Mouse (Mus musculus) mesoderm, embryonic 11.5 days (tissue): Measurements from ENCODE around the gene Rad51.
A peak's percentile ranks its signal among the peaks of the same experiment; 100 is the strongest.

Experiments used
- DNase-seq: peaks from one replicate; pipeline ENCODE4 v3.0.0-alpha.2; 2012; ENCODE audit warnings: low read depth, low spot score

Rad51 gene

DNA sequence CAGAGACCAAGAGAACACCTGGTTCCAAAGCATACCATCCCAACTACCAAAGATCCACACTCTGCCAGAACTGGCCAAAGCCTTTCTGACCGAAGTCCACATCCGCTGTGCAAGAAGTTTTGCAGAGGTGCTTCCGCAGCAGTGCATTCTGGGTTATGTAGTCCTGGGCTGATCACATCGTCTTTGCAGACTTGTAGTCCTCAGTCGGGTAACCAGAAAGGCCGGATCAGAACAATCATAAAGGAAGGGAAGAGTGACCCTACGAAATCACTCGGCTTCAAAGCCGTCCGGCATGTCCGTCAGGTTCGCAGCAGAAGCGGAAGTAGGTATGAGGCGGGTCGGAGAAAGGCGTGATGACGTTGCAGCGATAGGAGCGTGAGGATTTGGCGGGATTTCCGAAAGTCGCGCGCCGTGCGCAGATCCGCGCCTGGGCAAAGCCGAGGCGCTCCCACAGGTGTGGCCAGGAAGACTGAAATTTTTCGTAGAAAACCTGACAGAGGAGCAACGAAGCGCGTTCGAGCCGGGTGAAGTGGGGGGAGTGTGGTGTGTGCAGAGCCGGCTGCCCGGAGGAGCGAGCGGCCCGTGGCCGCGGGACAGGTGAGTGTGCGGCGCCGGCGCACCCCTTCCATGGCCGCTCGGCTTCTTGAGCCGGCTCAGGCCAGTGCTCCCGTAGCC is at the start of gene Rad51:
TSS of gene Rad51 (plus strand) at position 356 of the 675 bp plus-strand sequence.
- DNase-seq, result peak; percentile 89

DNA sequence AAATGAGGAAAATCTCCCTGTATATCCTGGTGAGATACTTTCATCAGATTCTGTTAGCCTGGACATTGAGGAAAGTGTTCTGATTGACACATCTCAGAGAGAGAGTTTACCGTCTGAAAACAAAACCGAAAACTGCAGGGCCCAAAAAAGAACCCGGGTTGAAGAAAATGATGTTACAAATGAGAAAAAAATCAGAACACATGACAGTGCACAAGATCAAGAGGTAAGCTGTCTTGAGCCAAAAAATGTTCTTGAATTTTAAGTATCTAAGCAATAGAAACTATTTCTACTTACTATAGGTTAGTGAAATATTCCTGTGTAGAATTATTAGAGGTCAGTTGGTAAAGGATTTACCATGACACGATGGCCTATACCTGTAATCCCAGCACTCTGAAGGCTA is 40.2 kb upstream of the Rad51 start:
- DNase-seq, result no peak

DNA sequence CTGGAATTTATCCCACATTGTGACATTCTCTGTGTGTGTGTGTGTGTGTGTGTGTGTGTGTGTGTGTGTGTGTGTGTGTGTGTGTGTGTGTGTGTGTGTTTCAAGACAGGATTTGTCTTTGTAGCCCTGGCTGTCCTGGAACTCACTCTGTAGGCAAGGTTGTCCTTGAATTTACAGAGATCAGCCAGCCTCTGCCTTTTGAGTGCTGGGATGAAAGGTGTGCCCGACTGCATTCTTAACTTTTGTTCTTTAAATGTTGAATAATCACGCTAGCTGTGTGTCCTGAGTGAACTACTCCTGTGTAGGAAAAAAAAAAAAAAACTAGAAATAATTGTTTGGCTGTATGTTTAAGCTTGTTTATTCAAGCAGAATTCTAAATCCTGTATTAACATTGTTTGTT is 26.4 kb upstream of the Rad51 start:
- DNase-seq, result no peak

DNA sequence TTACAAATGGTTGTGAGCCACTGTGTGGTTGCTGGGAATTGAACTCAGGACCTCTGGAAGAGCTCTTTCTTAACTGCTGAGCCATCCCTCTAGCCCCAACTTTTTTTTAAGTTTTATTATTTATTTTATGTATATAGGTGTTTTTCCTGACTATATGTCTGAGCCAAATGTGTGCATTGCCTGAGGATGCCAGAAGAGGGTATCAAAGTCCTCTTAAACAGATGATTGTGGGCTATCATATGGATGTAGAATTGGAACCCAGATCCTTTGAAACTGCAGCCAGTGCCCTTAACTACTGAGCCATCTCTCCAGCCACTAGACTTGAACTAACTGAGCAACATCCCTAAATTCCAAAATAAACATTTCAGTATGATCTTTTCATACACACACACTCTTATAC is 11.0 kb upstream of the Rad51 start:
- DNase-seq, result peak; percentile 21

DNA sequence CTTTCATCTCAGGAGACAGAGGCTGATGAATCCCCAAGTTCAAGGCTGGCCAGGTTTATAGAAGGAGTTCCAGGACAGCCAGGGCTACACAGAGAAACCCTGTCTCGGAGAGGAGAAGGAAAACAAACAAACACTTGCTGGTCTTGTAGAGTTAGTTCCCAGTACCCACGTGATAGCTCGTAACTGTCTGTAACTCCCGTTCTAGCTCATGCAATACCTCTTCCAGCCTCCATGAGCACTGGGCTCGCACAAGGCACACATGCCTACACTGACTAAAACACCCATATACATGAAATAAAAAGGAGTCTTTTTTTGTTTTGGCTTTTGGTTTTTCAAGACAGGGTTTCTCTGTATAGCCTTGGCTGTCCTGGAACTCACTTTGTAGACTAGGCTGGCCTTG is 6.0 kb upstream of the Rad51 start:
- DNase-seq, result no peak

DNA sequence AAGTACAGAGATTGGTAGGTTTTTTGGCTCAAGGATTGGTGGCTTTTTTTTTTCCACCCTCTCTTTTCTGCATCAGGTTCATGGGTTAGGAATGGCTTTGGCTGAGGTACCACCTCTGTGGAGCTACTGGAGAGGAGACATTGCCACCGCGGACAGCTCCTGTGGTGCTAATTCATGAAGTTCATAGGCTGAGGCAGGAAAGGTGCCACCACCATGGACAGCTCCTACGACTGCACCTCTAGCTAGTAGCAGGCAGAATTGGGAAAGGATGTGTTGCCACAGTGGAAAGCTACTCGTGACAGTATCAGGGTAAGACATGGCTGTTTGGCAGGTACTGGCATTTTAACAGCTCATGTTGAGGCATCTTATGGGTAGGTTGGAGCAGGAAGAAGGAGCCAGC is 4.0 kb upstream of the Rad51 start:
- DNase-seq, result peak; percentile 22

DNA sequence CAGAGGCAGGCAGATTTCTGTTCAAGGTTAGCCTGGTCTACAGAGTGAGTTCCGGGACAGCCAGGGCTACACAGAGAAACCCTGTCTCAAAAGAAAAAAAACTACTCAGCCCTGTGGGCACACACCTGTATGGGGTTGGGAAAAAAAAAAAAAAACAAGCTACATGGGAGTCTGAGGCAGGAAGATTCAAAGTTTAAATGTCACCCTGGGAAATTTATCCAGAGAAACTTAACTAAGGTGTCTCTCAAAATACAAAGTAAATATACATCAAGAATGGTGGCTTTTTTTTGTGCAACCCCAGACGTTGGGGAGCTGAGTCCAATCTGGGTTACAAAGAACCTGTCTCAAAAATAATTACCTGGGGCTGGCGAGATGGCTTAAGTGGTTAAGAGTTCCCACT is 1.5 kb upstream of the Rad51 start:
- no peak for DNase-seq

DNA sequence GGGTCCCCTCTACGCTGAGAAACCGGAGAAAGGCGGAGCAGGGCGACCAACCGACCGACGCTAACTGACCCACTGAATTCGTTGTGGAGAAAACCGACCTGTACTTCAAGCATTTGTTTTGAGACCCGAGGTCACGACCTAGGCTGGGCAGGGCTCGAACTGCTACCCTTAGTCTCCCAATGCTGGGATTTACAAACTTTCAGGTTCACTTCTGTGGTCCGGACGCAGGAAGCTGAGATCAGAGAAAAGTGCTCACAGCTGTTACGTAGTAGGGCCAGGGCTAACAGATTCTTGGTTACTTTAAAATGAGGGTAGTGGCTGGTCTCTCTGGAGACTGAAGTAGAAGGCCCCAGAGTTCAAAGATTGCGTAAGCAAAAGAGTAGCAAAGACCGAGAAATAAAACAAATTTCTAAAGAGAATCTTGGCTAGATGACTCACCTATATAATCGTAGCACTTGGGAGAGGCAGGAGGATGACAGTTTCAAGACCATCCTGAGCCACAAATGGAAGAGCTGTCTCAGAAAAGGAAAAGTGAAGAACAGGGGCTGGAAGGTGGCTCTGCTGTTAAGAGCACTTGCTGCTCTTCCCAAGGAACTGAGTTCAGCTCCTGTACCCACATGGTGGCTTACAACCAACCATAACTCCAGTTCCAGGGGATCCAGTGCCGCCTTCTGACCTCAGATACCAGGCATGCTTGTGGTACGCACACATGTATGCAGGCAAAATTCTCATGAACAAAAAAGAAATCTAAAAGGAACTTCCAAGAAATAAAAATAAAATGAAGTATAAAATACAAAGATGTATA is 730 bp downstream of the Rad51 start:
- no peak for DNase-seq

DNA sequence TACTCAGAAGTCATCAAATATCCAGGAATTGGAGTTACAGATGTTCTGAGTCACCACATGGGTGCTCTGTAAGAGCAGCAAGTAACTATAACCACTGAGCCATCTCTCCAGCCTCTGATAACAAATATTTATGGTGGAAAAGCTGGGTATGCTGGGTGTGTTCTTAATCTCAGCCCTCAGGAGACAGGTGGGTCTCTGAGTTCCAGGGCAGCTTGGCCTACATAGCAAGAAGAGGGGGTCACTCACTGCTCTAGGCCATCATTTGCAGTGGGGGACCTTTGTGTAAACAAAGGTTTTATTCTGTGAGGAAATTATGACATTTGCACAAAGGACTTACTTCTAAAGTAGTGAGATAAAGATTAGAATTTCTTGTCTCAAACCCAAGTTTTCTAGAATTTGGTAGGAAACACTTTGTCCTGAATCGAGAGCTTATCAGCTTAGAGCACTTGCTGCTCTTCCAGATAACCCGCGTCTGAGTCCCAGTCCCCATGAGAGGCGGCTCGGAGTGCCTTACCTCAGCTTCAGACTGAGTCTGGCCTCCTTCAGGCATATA is 23.8 kb downstream of the Rad51 start:
- DNase-seq, result no peak

DNA sequence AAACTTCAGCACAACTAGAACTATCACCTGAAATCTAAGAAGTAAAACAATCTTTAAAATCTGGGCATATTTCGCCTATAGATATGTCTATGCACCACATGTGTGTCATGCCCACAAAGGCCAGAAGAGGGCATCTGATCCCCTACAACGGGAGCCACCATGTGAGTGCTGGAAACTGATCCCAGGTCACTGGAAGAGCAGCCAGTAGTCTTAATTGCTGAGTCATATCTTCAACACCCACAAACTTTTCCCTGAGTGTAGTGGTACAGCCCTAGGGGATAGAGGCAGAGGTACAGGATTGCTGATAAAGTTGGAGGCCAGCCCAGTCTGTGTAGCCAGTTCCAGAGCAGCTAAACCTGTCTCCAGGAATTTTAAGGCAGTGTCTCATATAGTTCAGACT is 32.6 kb downstream of the Rad51 start:
- no peak for DNase-seq

DNA sequence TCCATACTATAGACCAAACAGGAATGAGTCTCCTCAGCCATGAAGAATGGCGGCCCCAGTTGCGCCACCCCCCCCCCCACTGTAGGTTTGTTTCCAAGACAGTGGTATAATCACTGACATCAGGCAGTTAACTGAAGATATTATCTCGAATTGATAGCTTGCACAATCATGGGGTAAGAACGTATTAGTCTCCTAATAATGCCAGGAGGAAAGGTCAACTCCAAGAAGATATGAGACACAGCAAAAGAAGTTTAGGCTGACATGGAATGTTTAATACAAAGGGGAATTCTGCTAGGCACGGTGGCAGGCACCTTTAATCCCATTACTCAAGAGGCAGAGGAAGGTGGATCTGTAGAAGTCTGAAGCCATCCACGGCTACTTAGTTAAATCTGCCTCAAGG is 33.8 kb downstream of the Rad51 start:
- DNase-seq, result no peak

DNA sequence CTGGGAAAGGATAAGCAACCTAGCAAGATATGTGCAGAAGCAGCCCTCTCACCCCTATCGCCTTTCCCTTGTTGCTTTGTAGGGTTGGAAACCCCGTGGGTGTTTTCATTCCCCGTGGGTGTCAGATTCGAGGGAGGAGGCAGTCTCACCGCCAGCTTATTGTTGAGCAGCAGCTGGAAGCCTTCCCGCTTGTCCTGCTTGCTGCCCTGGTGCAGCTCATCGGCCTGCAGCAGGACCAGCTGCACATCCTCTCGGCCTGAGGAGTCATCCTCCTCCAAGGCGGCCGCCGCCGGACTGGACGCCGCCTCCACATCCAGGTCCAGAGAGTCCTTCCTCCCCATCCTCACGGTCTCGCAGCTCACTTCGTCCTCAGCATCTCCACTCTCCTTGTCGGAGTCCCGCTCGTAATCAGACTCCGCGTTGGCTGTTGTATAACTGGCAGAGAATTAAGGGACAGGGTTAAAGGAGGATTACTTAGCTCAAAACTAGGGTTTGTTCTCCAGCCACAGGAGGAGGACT is 34.6 kb downstream of the Rad51 start:
- no peak for DNase-seq

DNA sequence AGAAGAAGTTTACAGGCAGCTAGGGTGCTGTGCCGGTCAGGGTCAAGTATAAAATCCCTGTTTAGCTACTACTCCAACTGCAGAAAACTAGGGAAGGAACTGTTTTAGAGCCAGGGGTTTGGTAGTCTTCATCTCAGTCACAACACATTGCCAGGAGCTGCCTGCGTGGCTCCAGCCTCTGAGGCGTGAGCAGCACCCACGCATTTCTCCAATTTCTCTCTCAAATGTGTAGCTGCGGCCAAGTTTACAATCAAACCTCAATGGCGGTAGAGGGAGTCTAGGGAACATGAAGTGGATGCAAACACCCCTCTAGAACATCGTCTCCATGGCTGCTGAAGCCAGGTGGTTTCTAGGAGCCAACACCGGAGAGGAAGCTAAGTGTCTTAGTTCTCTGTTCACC is 35.2 kb downstream of the Rad51 start:
- no peak for DNase-seq

DNA sequence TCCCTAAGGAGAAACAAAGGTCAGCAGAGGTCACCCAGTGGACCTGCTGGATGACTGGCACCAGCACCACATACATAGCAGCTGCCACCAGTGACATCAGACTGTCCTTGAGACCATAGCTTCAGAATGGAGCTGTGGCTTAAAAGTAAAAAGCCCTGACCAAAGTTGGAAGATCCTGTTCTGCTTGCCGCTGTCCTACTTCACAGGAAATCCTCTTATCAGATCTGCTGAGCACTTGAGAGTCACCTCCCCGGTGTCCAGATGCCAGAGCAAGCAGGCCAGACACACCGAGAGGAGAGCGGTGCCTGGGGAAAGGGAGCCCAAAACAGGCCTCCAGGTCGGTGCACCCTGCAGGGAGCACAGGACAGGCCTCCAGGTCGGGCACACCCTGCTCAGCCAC is 39.7 kb downstream of the Rad51 start:
- no peak for DNase-seq

DNA sequence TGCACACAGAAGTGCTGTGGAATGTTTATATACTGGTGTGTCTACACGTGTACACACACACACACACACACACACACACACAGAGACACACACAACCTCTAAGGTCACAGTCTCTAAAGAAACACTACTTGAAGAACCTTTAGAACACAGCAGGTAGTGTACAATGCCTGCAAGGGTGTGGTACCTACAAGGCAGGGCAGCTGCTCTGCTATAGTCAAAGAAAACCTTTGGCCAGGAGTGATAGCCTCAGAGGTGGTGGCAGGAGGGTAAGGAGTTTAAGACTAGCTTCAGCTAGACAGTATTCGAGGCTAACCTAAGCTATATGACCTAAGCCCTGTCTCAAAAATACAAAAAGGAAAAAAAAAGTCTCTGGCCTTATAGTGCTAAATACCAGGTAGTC is 42.1 kb downstream of the Rad51 start:
- DNase-seq, result no peak

DNA sequence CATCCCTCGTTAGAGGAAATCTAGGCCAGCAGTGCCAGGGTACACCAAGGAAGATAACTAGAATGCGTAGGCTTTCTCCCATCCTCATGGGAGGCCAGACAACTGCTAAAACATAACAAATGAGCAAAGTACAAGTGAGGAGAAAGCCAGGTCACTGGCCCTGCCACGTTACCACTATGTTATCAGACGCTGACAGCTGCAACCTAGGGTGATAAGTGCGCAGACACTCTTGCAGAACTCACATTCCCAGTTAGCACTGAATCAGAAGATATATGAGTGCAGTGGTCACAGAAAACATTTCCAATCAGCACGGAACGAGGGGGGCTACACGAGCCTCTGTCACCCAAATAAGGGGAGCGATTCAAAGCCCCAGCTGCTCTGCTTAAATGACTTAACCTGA is 42.8 kb downstream of the Rad51 start:
- DNase-seq, result no peak

DNA sequence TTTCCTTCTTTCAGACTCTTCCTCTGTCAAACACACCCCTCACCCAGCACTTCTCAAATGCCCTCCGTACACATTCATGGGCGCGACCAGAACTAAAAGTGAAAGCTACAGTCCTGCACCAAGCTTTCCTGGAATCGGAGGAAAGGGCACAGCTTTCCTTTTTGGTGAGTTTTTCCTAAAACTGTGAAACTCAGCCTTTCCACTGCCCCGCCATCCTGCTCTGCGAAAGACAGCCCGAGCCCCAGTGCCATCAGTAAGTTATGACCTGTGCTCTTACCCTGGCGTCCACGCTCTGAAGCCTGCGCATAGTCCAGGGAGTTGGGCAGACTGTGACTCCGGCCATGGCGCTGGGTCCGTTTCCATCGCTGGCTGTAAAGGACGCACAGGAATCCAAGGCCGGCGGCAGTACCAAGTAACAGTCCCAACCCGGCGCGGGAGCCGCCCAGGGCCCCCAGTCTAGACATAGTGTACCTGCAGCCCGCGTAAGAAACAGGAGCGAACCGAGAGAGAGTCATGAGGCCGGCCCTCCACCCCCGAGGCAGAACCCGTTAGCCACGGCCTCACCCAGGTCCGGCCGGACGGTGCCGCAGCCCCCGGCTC is 43.6 kb downstream of the Rad51 start:
- no peak for DNase-seq

DNA sequence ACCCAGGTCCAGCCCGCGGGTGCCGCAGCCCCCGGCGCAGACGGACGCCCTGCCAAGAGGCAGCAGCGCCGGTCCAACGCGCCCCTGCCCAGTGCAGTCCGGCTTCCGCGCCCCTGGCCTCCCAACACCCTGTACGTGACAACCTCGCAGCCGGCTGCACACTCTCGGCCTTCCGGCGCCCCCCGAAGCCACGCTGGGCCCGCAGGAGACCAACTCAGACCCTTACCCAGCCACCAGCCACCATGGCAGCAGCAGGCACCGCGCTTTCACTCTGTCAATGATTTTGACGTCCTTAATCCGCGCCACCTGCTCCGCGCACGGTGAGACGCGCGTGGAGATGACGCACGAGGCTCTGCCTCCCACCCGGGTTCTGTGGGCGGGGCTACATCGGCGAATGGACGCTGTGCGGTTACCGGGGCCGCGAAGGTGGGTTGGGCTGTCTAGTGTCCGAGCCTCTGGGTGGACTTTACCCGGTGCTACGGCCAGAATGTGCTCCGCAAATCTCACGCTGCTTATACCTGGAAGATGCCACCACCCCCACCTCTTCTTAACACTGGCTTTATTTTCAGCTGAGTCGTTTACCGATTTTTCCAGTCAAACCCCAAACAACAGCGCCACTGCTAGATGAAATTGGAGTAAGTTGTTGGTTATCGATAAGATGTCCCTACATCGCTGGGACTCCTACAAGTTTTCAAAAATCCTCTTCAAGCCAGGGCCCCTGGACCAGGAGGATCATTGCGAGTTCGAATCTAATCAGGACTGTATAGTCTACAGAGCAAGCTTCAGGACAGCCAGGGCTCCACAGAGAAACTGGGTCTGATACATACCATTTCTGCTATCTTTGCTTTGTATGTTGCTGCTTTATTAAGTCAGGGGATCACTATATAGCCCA is 44.3 kb downstream of the Rad51 start, which contains the start of gene Rmdn3:
TSS of gene Rmdn3 (minus strand) at position 354 of the 892 bp plus-strand sequence.
- DNase-seq, result peak; percentile 96

DNA sequence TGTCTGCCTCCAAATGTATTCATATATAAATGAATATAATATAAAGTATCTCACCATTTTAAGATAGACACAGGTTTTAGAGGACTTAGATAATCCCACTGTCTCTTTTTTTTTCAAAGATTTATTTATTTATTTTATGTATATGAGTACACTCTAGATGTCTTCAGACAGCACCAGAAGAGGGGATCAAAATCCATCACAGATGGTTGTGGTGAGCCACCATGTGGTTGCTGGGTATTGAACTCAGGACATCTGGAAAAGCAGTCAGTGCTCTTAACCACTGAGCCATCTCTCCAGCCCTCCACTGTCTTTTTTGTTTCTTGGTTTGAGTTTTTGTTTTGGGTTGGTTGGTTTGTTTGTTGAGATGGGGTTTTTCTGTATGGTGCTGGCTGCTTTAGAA is 45.2 kb downstream of the Rad51 start:
- no peak for DNase-seq

DNA sequence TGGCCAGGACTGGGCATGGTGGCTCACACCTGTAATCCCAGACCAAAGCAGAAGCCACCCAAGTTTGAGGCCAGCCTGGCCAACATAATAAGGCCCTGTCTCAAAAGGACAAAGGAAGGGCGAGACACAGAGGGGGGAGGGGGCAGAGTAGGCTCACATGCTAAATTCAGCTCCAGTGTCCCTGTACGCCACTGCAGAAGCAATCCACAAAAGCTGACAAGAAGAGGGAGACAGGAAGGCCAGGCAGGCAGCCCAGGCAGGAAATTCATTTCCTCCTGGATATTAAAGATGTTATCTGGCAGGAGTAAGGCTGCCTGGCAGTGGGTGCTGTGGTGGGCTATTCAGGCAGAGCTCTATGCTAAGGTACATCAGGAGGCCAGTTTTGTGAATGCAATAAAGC is 48.7 kb downstream of the Rad51 start:
- no peak for DNase-seq

DNA sequence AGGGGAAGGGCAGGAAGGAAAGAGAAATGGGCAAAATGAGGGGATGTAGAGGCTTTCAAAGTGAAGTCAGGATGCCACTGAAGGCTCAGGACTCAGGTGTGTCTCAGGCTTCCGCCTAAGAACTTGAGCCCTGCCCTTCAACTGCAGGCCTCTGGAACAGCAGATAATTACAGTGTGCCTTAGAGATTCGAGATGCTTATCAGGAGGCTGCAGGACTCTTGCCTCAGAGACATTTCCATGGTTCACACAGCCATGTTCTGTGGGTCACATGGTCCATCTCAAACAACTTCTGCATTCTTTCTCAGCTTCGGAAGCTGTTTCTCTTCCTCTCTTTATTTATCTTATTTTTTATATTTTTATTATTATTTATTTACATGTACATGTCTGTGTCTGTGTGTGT is 50.5 kb downstream of the Rad51 start:
- no peak for DNase-seq
